Mouse (Mus musculus) E14TG2a.4 (cell line): ENCODE results near the gene Syne1.

ENCODE experiments used
- H3K27me3 ChIP-seq: 2 replicates; pipeline ENCODE4 v1.6.1; 2014; ENCODE audit warnings: low read length, control low read depth; ENCODE audit not compliant: insufficient read depth
- H3K36me3 ChIP-seq: 2 replicates; pipeline ENCODE4 v1.6.1; 2014; ENCODE audit warnings: low read length, control low read depth; ENCODE audit not compliant: insufficient read depth
- H3K4me1 ChIP-seq: replicated peaks from 2 replicates; pipeline ENCODE4 v1.6.1; 2014; ENCODE audit warnings: low read depth, low read length, control low read depth
- H3K4me3 ChIP-seq: replicated peaks from 2 replicates; pipeline ENCODE4 v1.5.1; 2014; ENCODE audit warnings: mild to moderate bottlenecking, low read length
- H3K9me3 ChIP-seq: 2 replicates; pipeline ENCODE4 v1.6.1; 2014; ENCODE audit warnings: low read length, control low read depth
- CTCF ChIP-seq: conservative IDR thresholded peaks from 2 replicates; pipeline ENCODE4 v1.5.1; 2014; ENCODE audit warnings: low read length
- NANOG ChIP-seq: IDR thresholded peaks from 2 replicates; pipeline ENCODE4 v1.6.1; 2014; ENCODE audit warnings: borderline replicate concordance, low read length, mixed read lengths
- POU5F1 ChIP-seq: IDR thresholded peaks from 2 replicates; pipeline ENCODE4 v1.6.1; 2014; ENCODE audit warnings: low read length, borderline replicate concordance

The Syne1 gene

GRCm38 (mm10) chr10:5190756-5191155 is 360.5 kb downstream of the Syne1 start:
- no peak for TF ChIP-seq CTCF
- TF ChIP-seq POU5F1: no peak
- no peak for TF ChIP-seq NANOG
- Histone ChIP-seq H3K36me3 (no peaks in the 10 kb centered on the region), H3K4me3 (no peak overlapping the region), H3K4me1 (peaks cover 7% of the 10 kb centered on the region; the same call in 1 of the 2 replicates), H3K27me3 (no peaks in the 10 kb centered on the region), H3K9me3 (no peaks in the 10 kb centered on the region)

- Histone ChIP-seq H3K9me3 (no peaks in the 10 kb centered on the region), H3K27me3 (no peaks in the 10 kb centered on the region), H3K4me3 (no peak overlapping the region), H3K36me3 (no peaks in the 10 kb centered on the region), H3K4me1 (peaks cover 7% of the 10 kb centered on the region; the same call in 1 of the 2 replicates)
- TF ChIP-seq NANOG: no peak
- TF ChIP-seq POU5F1: no peak
- no peak for TF ChIP-seq CTCF
These were observed 362.4 kb downstream of the Syne1 start for GRCm38 (mm10) chr10:5188890-5189289.

- Histone ChIP-seq H3K36me3 (no peaks in the 10 kb centered on the region), H3K4me3 (no peak overlapping the region), H3K4me1 (no peaks in the 10 kb centered on the region), H3K9me3 (no peaks in the 10 kb centered on the region), H3K27me3 (no peaks in the 10 kb centered on the region)
- TF ChIP-seq NANOG (no peak), POU5F1 (no peak), CTCF (no peak)
These were observed 365.9 kb downstream of the Syne1 start for GRCm38 (mm10) chr10:5185156-5186083.

GRCm38 (mm10) chr10:5181771-5182176 is 369.5 kb downstream of the Syne1 start:
- Histone ChIP-seq H3K9me3 (no peaks in the 10 kb centered on the region), H3K4me1 (no peaks in the 10 kb centered on the region), H3K27me3 (no peaks in the 10 kb centered on the region), H3K4me3 (no peak overlapping the region), H3K36me3 (no peaks in the 10 kb centered on the region)
- TF ChIP-seq CTCF (no peak), POU5F1 (no peak), NANOG (no peak)

- Histone ChIP-seq H3K9me3 (no peaks in the 10 kb centered on the region), H3K27me3 (no peaks in the 10 kb centered on the region), H3K36me3 (no peaks in the 10 kb centered on the region), H3K4me3 (no peak overlapping the region), H3K4me1 (no peaks in the 10 kb centered on the region)
- TF ChIP-seq CTCF (no peak), POU5F1 (no peak), NANOG (no peak)
These were observed 371.4 kb downstream of the Syne1 start for GRCm38 (mm10) chr10:5179891-5180290.

- Histone ChIP-seq H3K36me3 (no peaks in the 10 kb centered on the region), H3K27me3 (no peaks in the 10 kb centered on the region), H3K4me3 (no peak overlapping the region), H3K9me3 (no peaks in the 10 kb centered on the region), H3K4me1 (no peaks in the 10 kb centered on the region)
- TF ChIP-seq CTCF: no peak
- TF ChIP-seq NANOG: no peak
- TF ChIP-seq POU5F1: no peak
These were observed 373.8 kb downstream of the Syne1 start for GRCm38 (mm10) chr10:5177446-5178015.

- no peak overlapping the region for H3K4me3 ChIP-seq
- no peaks in the 10 kb centered on the region for H3K27me3 ChIP-seq
- no peaks in the 10 kb centered on the region for H3K9me3 ChIP-seq
- H3K36me3 ChIP-seq: no peaks in the 10 kb centered on the region
- H3K4me1 ChIP-seq: no peaks in the 10 kb centered on the region
- TF ChIP-seq CTCF (no peak), POU5F1 (no peak), NANOG (no peak)
These were observed 374.9 kb downstream of the Syne1 start for GRCm38 (mm10) chr10:5176371-5176770.

GRCm38 (mm10) chr10:5170425-5170824 is 380.9 kb downstream of the Syne1 start:
- Histone ChIP-seq H3K4me3 (no peak overlapping the region), H3K9me3 (no peaks in the 10 kb centered on the region), H3K4me1 (no peaks in the 10 kb centered on the region), H3K27me3 (no peaks in the 10 kb centered on the region), H3K36me3 (no peaks in the 10 kb centered on the region)
- TF ChIP-seq CTCF (peak; percentile 55), POU5F1 (no peak)
